In the genomic region with DNA sequence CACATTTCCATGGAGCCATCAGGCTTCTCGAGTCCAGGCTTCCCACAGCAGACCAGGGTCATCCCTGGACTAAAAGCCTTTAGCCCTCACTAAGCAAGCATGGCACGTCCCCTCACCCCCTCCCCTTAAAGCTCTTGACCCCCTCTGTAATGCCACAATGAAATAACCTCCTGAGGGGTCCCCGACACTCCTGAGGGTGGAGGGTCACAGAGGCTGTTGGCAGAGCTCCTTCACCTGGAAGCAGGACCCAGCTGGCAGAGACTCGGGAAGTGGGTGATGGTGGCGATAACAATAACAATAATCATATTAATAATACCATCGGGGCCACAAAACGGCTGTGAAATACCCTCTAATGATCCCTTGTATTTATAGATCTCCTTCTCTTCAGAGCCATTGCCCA, we compare ENCODE assay signal across 8 mouse cellular contexts. TPM values are rescaled to one million over a fixed set of nuclear protein-coding genes. Genes with fewer than 3 reads are reported as not detected.
DNase-seq lines count a peak whose midpoint lies in the region; ATAC-seq and TF ChIP-seq lines count a peak whose summit lies in the region.

A gene (minus strand): TSS at position 101 of the 400 bp plus-strand sequence.

- WGBS in intestine, embryonic 14.5 days, result 71% methylated on average over 7 of the region's 7 CpGs
- WGBS in intestine, postnatal 0 days, result 80% methylated on average over 7 of the region's 7 CpGs
- 75% methylated on average over 7 of the region's 7 CpGs for WGBS in embryonic facial prominence, embryonic 13.5 days
- 77% methylated on average over 7 of the region's 7 CpGs for WGBS in intestine, embryonic 15.5 days
- 41% methylated on average over 7 of the region's 7 CpGs for WGBS in neural tube, embryonic 12.5 days

- no peak within 1 kb of the TSS for H3K9ac ChIP-seq in intestine, embryonic 14.5 days (ENCODE audit: low read length)
- H3K9ac ChIP-seq in intestine, postnatal 0 days (ENCODE audit: low read depth, low read length), result no peak within 1 kb of the TSS
- H3K9ac ChIP-seq in ES-Bruce4 (ENCODE audit: low read depth, poor library complexity, severe bottlenecking), result peak within 1 kb of the TSS; percentile 27
- H3K9ac ChIP-seq in embryonic facial prominence, embryonic 13.5 days, result 0 out of 2 replicates have a peak within 1 kb of the TSS, but pooled peaks have one; percentile 11
- H3K9ac ChIP-seq in intestine, embryonic 15.5 days, result 0 out of 2 replicates have a peak within 1 kb of the TSS, but pooled peaks have one; percentile 23
- no peak within 1 kb of the TSS for H3K9ac ChIP-seq in neural tube, embryonic 12.5 days

- H3K27ac ChIP-seq in intestine, embryonic 14.5 days (ENCODE audit: low read depth), result no peak within 1 kb of the TSS
- H3K27ac ChIP-seq in intestine, postnatal 0 days (ENCODE audit: low read depth, low read length), result no peak within 1 kb of the TSS
- peak within 1 kb of the TSS; percentile 1; the same call in 1 of the 2 replicates for H3K27ac ChIP-seq in ES-Bruce4 (ENCODE audit: insufficient read depth, low read length)
- H3K27ac ChIP-seq in embryonic facial prominence, embryonic 13.5 days, result no peak within 1 kb of the TSS
- no peak within 1 kb of the TSS for H3K27ac ChIP-seq in intestine, embryonic 15.5 days
- no peak within 1 kb of the TSS for H3K27ac ChIP-seq in neural tube, embryonic 12.5 days

- TF ChIP-seq CTCF in intestine, postnatal 0 days (IDR thresholded peaks at IDR 0.05; ENCODE audit: low read depth), result no peak
- TF ChIP-seq CTCF in ES-Bruce4 (IDR thresholded peaks at IDR 0.05; ENCODE audit: low read depth, low read length), result no peak

- H3K4me1 ChIP-seq in intestine, embryonic 14.5 days (replicated peaks; ENCODE audit: control insufficient read depth, insufficient read depth, low read length), result peaks cover 11% of the 10 kb centered on the region
- H3K4me1 ChIP-seq in intestine, postnatal 0 days (replicated peaks; ENCODE audit: control insufficient read depth, insufficient read depth, low read length), result peaks cover 3% of the 10 kb centered on the region
- H3K4me1 ChIP-seq in ES-Bruce4 (ENCODE audit: control insufficient read depth, insufficient read depth, low read length), result no peaks in the 10 kb centered on the region
- H3K4me1 ChIP-seq in embryonic facial prominence, embryonic 13.5 days, result peaks cover 18% of the 10 kb centered on the region
- peaks cover 7% of the 10 kb centered on the region for H3K4me1 ChIP-seq in intestine, embryonic 15.5 days (replicated peaks)
- H3K4me1 ChIP-seq in neural tube, embryonic 12.5 days, result peaks cover 24% of the 10 kb centered on the region

- H3K27me3 ChIP-seq in intestine, embryonic 14.5 days (replicated peaks; ENCODE audit: control insufficient read depth, insufficient read depth, low read length), result 0 out of 2 replicates have a peak, but pooled peaks cover 7% of the 10 kb centered on the region
- H3K27me3 ChIP-seq in intestine, postnatal 0 days (replicated peaks; ENCODE audit: control insufficient read depth, insufficient read depth, low read length), result 0 out of 2 replicates have a peak, but pooled peaks cover 4% of the 10 kb centered on the region
- H3K27me3 ChIP-seq in ES-Bruce4 (ENCODE audit: control insufficient read depth, insufficient read depth, low read length, poor library complexity, severe bottlenecking), result no peaks in the 10 kb centered on the region
- peaks cover 44% of the 10 kb centered on the region for H3K27me3 ChIP-seq in embryonic facial prominence, embryonic 13.5 days
- H3K27me3 ChIP-seq in intestine, embryonic 15.5 days (replicated peaks), result no peaks in the 10 kb centered on the region
- H3K27me3 ChIP-seq in neural tube, embryonic 12.5 days (replicated peaks), result peaks cover 19% of the 10 kb centered on the region

- H3K36me3 ChIP-seq in intestine, embryonic 14.5 days (ENCODE audit: control insufficient read depth, insufficient read depth, low read length), result no peaks in the 10 kb centered on the region
- H3K36me3 ChIP-seq in intestine, postnatal 0 days (ENCODE audit: control insufficient read depth, insufficient read depth), result no peaks in the 10 kb centered on the region
- H3K36me3 ChIP-seq in ES-Bruce4 (ENCODE audit: control insufficient read depth, insufficient read depth, low read length, poor library complexity, severe bottlenecking), result no peaks in the 10 kb centered on the region
- no peaks in the 10 kb centered on the region for H3K36me3 ChIP-seq in embryonic facial prominence, embryonic 13.5 days
- no peaks in the 10 kb centered on the region for H3K36me3 ChIP-seq in intestine, embryonic 15.5 days
- no peaks in the 10 kb centered on the region for H3K36me3 ChIP-seq in neural tube, embryonic 12.5 days

- H3K4me2 ChIP-seq in intestine, embryonic 14.5 days (ENCODE audit: low read length), result 0 out of 2 replicates have a peak within 1 kb of the TSS, but pooled peaks have one; percentile 11
- no peak within 1 kb of the TSS for H3K4me2 ChIP-seq in intestine, postnatal 0 days (replicated peaks; ENCODE audit: low read depth)
- H3K4me2 ChIP-seq in embryonic facial prominence, embryonic 13.5 days, result peak within 1 kb of the TSS; percentile 37
- H3K4me2 ChIP-seq in intestine, embryonic 15.5 days (replicated peaks), result 0 out of 2 replicates have a peak within 1 kb of the TSS, but pooled peaks have one; percentile 10
- peak within 1 kb of the TSS; percentile 39; the same call in 1 of the 2 replicates for H3K4me2 ChIP-seq in neural tube, embryonic 12.5 days (replicated peaks)

- H3K4me3 ChIP-seq in intestine, embryonic 14.5 days (ENCODE audit: low read depth, low read length), result no peak within 1 kb of the TSS
- no peak within 1 kb of the TSS for H3K4me3 ChIP-seq in intestine, postnatal 0 days (ENCODE audit: low read depth, low read length)
- H3K4me3 ChIP-seq in ES-Bruce4 (ENCODE audit: low read depth, low read length), result peak within 1 kb of the TSS; percentile 63
- no peak within 1 kb of the TSS; the same call in 1 of the 2 replicates for H3K4me3 ChIP-seq in embryonic facial prominence, embryonic 13.5 days
- no peak within 1 kb of the TSS for H3K4me3 ChIP-seq in intestine, embryonic 15.5 days (replicated peaks)
- no peak within 1 kb of the TSS for H3K4me3 ChIP-seq in neural tube, embryonic 12.5 days

- H3K9me3 ChIP-seq in intestine, embryonic 14.5 days (ENCODE audit: control insufficient read depth, low read length), result no peaks in the 10 kb centered on the region
- H3K9me3 ChIP-seq in intestine, postnatal 0 days (ENCODE audit: control insufficient read depth), result no peaks in the 10 kb centered on the region
- H3K9me3 ChIP-seq in ES-Bruce4 (replicated peaks; ENCODE audit: control insufficient read depth, insufficient read depth, low read length, poor library complexity, severe bottlenecking), result no peaks in the 10 kb centered on the region
- H3K9me3 ChIP-seq in embryonic facial prominence, embryonic 13.5 days, result no peaks in the 10 kb centered on the region
- no peaks in the 10 kb centered on the region for H3K9me3 ChIP-seq in intestine, embryonic 15.5 days
- H3K9me3 ChIP-seq in neural tube, embryonic 12.5 days, result no peaks in the 10 kb centered on the region

- no peak for TF ChIP-seq POLR2A in ES-Bruce4 (IDR thresholded peaks at IDR 0.05; ENCODE audit: insufficient read depth, low read length)

- TF ChIP-seq EP300 in ES-Bruce4 (IDR thresholded peaks at IDR 0.05; ENCODE audit: insufficient read depth, low read depth, low read length), result no peak

- no peak for DNase-seq in intestine, embryonic 14.5 days (ENCODE audit: low spot score)
- DNase-seq in cerebellum, postnatal 14 days, result no peak

- ATAC-seq in intestine, embryonic 14.5 days (replicated peaks; ENCODE audit: low FRiP score, low TSS enrichment, low read depth), result no peak
- no peak for ATAC-seq in intestine, postnatal 0 days
- no peak for ATAC-seq in embryonic facial prominence, embryonic 13.5 days (ENCODE audit: insufficient number of reproducible peaks, insufficient read depth, low FRiP score, low TSS enrichment, low read depth)
- no peak for ATAC-seq in intestine, embryonic 15.5 days
- ATAC-seq in neural tube, embryonic 12.5 days (ENCODE audit: low FRiP score, low read depth), result no peak
- no peak for ATAC-seq in frontal cortex, adult (ENCODE audit: low TSS enrichment)

RNA-seq across cellular contexts. Expression of the gene that starts here (rescaled TPM):
- 18.6 and 18.7 TPM in 2 replicates for polyA plus RNA-seq in intestine, embryonic 14.5 days (2014; fragmentation: Nextera tagmentation; extraction: Ambion mirVana)
- 7.7 and 8.2 TPM in 2 replicates for polyA plus RNA-seq in intestine, postnatal 0 days (2015; fragmentation: Nextera tagmentation; extraction: Ambion mirVana)
- 29.0 and 30.5 TPM in 2 replicates for polyA plus RNA-seq in ES-Bruce4 (2011; ENCODE audit: insufficient read depth, insufficient read length, low read depth, missing spikeins)
- polyA plus RNA-seq in embryonic facial prominence, embryonic 13.5 days (2015; fragmentation: Nextera tagmentation; extraction: Ambion mirVana), result 15.9 and 18.0 TPM in 2 replicates
- polyA plus RNA-seq in intestine, embryonic 15.5 days (2015; fragmentation: Nextera tagmentation; extraction: Ambion mirVana), result 13.3 and 15.1 TPM in 2 replicates
- polyA plus RNA-seq in neural tube, embryonic 12.5 days (2016; fragmentation: Nextera tagmentation; extraction: Ambion mirVana), result 19.3 and 20.4 TPM in 2 replicates

Comparison
In these comparisons a context has a peak if more than half of its experiments do, and no peak if none do; other contexts are left out.
1. H3K9ac ChIP-seq: peak in ES-Bruce4 (single experiment), embryonic facial prominence, embryonic 13.5 days (single experiment) and intestine, embryonic 15.5 days (single experiment); none in intestine, embryonic 14.5 days (single experiment), intestine, postnatal 0 days (single experiment) and neural tube, embryonic 12.5 days (single experiment).